Mouse (Mus musculus) brain, embryonic 14.5 days (tissue): ENCODE data around the gene Lrrc10b.

Source experiments
- CTCF ChIP-seq: fragments of 200-500 bp; IDR thresholded peaks from 2 replicates; pipeline ENCODE4 v1.5.1; 2012; ENCODE audit warnings: inconsistent platforms, mild to moderate bottlenecking, moderate library complexity, borderline replicate concordance; ENCODE audit not compliant: insufficient read depth, insufficient read length; ENCODE audit errors: extremely low read depth
- POLR2A ChIP-seq: fragments of 200-500 bp; IDR thresholded peaks from 2 replicates; pipeline ENCODE4 v1.6.1; 2012; ENCODE audit warnings: mild to moderate bottlenecking, inconsistent platforms, borderline replicate concordance; ENCODE audit not compliant: poor library complexity, insufficient read depth, insufficient read length, severe bottlenecking; ENCODE audit errors: extremely low read depth

- TF ChIP-seq CTCF (peak; percentile 22; the same call in 1 of the 2 replicates), POLR2A (no peak)
Measured at GRCm38 (mm10) chr19:10437521-10437920, 19.8 kb downstream of the Lrrc10b start.
